Mouse (Mus musculus): ENCODE measurements around the gene Tshr. TPM values are rescaled to one million over a fixed set of nuclear protein-coding genes. Genes with fewer than 3 reads are reported as not detected.

Tshr gene
- polyA plus RNA-seq, 1 experiment from 2014 or later: 0.02 TPM

GRCm38 (mm10) chr12:91400232-91401048 lies 16.1 kb downstream of the Tshr start:
- peak; percentile 64 for DNase-seq
- WGBS (ENCODE audit: insufficient replicate concordance): under 1% methylated on average over 38 of the region's 38 CpGs
- Histone ChIP-seq H3K9me3 (ENCODE audit: low read length) (no peaks in the 10 kb centered on the region), H3K4me3 (ENCODE audit: low read depth, low read length) (peak overlapping the region; percentile 36), H3K36me3 (replicated peaks; ENCODE audit: insufficient read depth, low read length) (no peaks in the 10 kb centered on the region), H3K4me1 (ENCODE audit: insufficient read depth) (0 out of 2 replicates have a peak, but pooled peaks cover 5% of the 10 kb centered on the region), H3K27me3 (ENCODE audit: insufficient read depth, low read length) (peaks cover 13% of the 10 kb centered on the region), H3K4me2 (ENCODE audit: low read depth, low read length) (peak overlapping the region; percentile 69), H3K9ac (replicated peaks) (peak overlapping the region; percentile 26), H3K27ac (ENCODE audit: low read depth) (no peak overlapping the region)
- peak; percentile 75 for ATAC-seq
- TF ChIP-seq EP300 (IDR thresholded peaks at IDR 0.05; ENCODE audit: low read depth) (no peak), CTCF (IDR thresholded peaks at IDR 0.05; ENCODE audit: low read depth) (peak; percentile 84)

- WGBS (ENCODE audit: insufficient replicate concordance): 8% methylated on average over 12 of the region's 12 CpGs
- DNase-seq (no peak), ATAC-seq (no peak)
- Histone ChIP-seq H3K27me3 (ENCODE audit: insufficient read depth, low read length) (peaks cover 13% of the 10 kb centered on the region), H3K36me3 (replicated peaks; ENCODE audit: insufficient read depth, low read length) (no peaks in the 10 kb centered on the region), H3K4me1 (ENCODE audit: insufficient read depth) (0 out of 2 replicates have a peak, but pooled peaks cover 5% of the 10 kb centered on the region), H3K4me3 (ENCODE audit: low read depth, low read length) (peak overlapping the region; percentile 36), H3K27ac (ENCODE audit: low read depth) (no peak overlapping the region), H3K9ac (replicated peaks) (no peak overlapping the region), H3K4me2 (ENCODE audit: low read depth, low read length) (peak overlapping the region; percentile 69), H3K9me3 (ENCODE audit: low read length) (no peaks in the 10 kb centered on the region)
- TF ChIP-seq EP300 (IDR thresholded peaks at IDR 0.05; ENCODE audit: low read depth) (no peak), CTCF (IDR thresholded peaks at IDR 0.05; ENCODE audit: low read depth) (no peak)
These were observed 16.6 kb downstream of the Tshr start for GRCm38 (mm10) chr12:91401049-91401352.

- no peak overlapping the region for H3K27ac ChIP-seq (ENCODE audit: low read depth)
- WGBS (ENCODE audit: insufficient replicate concordance): 64% methylated on average over 4 of the region's 4 CpGs
- H3K27me3 ChIP-seq (ENCODE audit: insufficient read depth, low read length): no peaks in the 10 kb centered on the region
- H3K9ac ChIP-seq (replicated peaks): no peak overlapping the region
- H3K4me1 ChIP-seq (ENCODE audit: insufficient read depth): no peaks in the 10 kb centered on the region
- no peaks in the 10 kb centered on the region for H3K9me3 ChIP-seq (ENCODE audit: low read length)
- H3K4me2 ChIP-seq (ENCODE audit: low read depth, low read length): no peak overlapping the region
- no peaks in the 10 kb centered on the region for H3K36me3 ChIP-seq (replicated peaks; ENCODE audit: insufficient read depth, low read length)
- TF ChIP-seq EP300 (IDR thresholded peaks at IDR 0.05; ENCODE audit: low read depth) (no peak), CTCF (IDR thresholded peaks at IDR 0.05; ENCODE audit: low read depth) (no peak)
- DNase-seq (no peak), ATAC-seq (no peak)
- no peak overlapping the region for H3K4me3 ChIP-seq (ENCODE audit: low read depth, low read length)
These were observed 25.9 kb downstream of the Tshr start for GRCm38 (mm10) chr12:91410306-91410705.

GRCm38 (mm10) chr12:91412461-91413182 lies 28.3 kb downstream of the Tshr start:
- Histone ChIP-seq H3K4me1 (ENCODE audit: insufficient read depth) (no peaks in the 10 kb centered on the region), H3K4me3 (ENCODE audit: low read depth, low read length) (no peak overlapping the region), H3K9ac (replicated peaks) (no peak overlapping the region), H3K9me3 (ENCODE audit: low read length) (no peaks in the 10 kb centered on the region), H3K4me2 (ENCODE audit: low read depth, low read length) (no peak overlapping the region), H3K36me3 (replicated peaks; ENCODE audit: insufficient read depth, low read length) (no peaks in the 10 kb centered on the region), H3K27me3 (ENCODE audit: insufficient read depth, low read length) (no peaks in the 10 kb centered on the region), H3K27ac (ENCODE audit: low read depth) (no peak overlapping the region)
- ATAC-seq (no peak), DNase-seq (no peak)
- WGBS (ENCODE audit: insufficient replicate concordance): 62% methylated on average over 7 of the region's 7 CpGs
- no peak for TF ChIP-seq CTCF (IDR thresholded peaks at IDR 0.05; ENCODE audit: low read depth)
- no peak for TF ChIP-seq EP300 (IDR thresholded peaks at IDR 0.05; ENCODE audit: low read depth)

GRCm38 (mm10) chr12:91415112-91415511 lies 30.7 kb downstream of the Tshr start:
- no peak for ATAC-seq

GRCm38 (mm10) chr12:91416828-91417227 lies 32.5 kb downstream of the Tshr start:
- 89% methylated on average over 7 of the region's 7 CpGs for WGBS (ENCODE audit: insufficient replicate concordance)
- Histone ChIP-seq H3K27ac (ENCODE audit: low read depth) (no peak overlapping the region), H3K9me3 (ENCODE audit: low read length) (no peaks in the 10 kb centered on the region), H3K9ac (replicated peaks) (no peak overlapping the region), H3K4me1 (ENCODE audit: insufficient read depth) (no peaks in the 10 kb centered on the region), H3K4me3 (ENCODE audit: low read depth, low read length) (no peak overlapping the region), H3K27me3 (ENCODE audit: insufficient read depth, low read length) (no peaks in the 10 kb centered on the region), H3K36me3 (replicated peaks; ENCODE audit: insufficient read depth, low read length) (no peaks in the 10 kb centered on the region), H3K4me2 (ENCODE audit: low read depth, low read length) (no peak overlapping the region)
- ATAC-seq: no peak
- TF ChIP-seq CTCF (IDR thresholded peaks at IDR 0.05; ENCODE audit: low read depth) (no peak), EP300 (IDR thresholded peaks at IDR 0.05; ENCODE audit: low read depth) (no peak)
- no peak for DNase-seq

More at GRCm38 (mm10) chr12:91415112-91415511, 30.7 kb downstream of the Tshr start:
- Histone ChIP-seq H3K4me2 (ENCODE audit: low read depth, low read length) (no peak overlapping the region), H3K27me3 (ENCODE audit: insufficient read depth, low read length) (no peaks in the 10 kb centered on the region), H3K27ac (ENCODE audit: low read depth) (no peak overlapping the region), H3K4me1 (ENCODE audit: insufficient read depth) (no peaks in the 10 kb centered on the region), H3K36me3 (replicated peaks; ENCODE audit: insufficient read depth, low read length) (no peaks in the 10 kb centered on the region), H3K9me3 (ENCODE audit: low read length) (no peaks in the 10 kb centered on the region), H3K4me3 (ENCODE audit: low read depth, low read length) (no peak overlapping the region), H3K9ac (replicated peaks) (no peak overlapping the region)
- WGBS (ENCODE audit: insufficient replicate concordance): 64% methylated on average over 6 of the region's 6 CpGs
- no peak for DNase-seq
- TF ChIP-seq CTCF (IDR thresholded peaks at IDR 0.05; ENCODE audit: low read depth) (peak; percentile 14; the same call in 1 of the 2 replicates), EP300 (IDR thresholded peaks at IDR 0.05; ENCODE audit: low read depth) (no peak)
